Mouse (Mus musculus) c-Kit-positive CD71-positive TER-119-negative erythroid progenitor cells, embryonic 14.5 days (primary cell): Measurements from ENCODE around the gene Fbxo2.
"Not testable (repeated sequence)": the region's sequence is repeated elsewhere in the genome, so short reads cannot be mapped to it uniquely, and the experiment has no call there.

Source experiments
- DNase-seq: peaks from one replicate; pipeline ENCODE4 v3.0.0-alpha.2; 2013; ENCODE audit warnings: low read depth

The Fbxo2 gene

DNA sequence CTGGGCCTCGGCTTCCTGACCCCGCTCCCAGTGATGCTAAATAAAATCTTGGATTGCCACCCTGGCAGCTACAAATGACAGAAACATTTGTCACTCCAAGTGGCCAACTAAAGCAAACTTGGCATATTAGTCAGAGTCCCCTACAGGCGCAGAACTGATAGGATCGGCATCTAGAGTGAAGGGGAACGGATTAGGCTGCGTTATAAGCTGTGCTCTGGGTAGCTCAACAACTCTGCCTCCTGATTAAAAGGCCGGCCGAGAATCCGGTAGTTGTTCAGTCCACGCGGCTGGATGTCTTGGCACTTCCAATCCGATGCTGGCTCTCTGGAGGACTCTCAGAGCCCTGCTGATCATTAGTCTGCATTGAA, 14.1 kb downstream of the Fbxo2 start:
- no peak for DNase-seq

- DNase-seq, result not testable (repeated sequence)
These were observed 16.2 kb downstream of the Fbxo2 start for GRCm38 (mm10) chr4:148176603-148177002.

DNA sequence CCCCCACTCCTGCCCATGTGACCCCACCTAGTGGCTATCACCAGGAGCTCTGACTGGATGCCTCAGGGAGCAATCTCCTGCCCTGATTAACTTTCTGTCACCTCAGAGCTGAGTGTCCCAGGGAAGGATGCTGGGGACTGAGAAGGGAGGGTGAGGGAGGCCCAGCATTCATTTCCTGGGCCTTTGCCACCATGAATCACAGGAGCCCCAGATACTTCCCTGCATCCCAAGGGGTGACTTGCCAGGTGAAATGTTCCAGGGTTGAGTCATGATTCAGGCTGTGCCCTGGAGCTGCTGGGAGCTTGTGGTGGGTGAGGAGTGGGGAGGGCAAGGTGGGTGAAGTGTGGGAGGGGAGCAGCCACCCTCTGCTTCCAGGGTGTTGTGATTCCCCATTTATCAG, 17.3 kb downstream of the Fbxo2 start:
- DNase-seq, result no peak

- DNase-seq, result no peak
These were observed 21.1 kb downstream of the Fbxo2 start for GRCm38 (mm10) chr4:148181483-148181882.

GRCm38 (mm10) chr4:148182363-148182762, 21.9 kb downstream of the Fbxo2 start:
- DNase-seq, result no peak

GRCm38 (mm10) chr4:148184564-148184963, 24.1 kb downstream of the Fbxo2 start:
- no peak for DNase-seq

DNA sequence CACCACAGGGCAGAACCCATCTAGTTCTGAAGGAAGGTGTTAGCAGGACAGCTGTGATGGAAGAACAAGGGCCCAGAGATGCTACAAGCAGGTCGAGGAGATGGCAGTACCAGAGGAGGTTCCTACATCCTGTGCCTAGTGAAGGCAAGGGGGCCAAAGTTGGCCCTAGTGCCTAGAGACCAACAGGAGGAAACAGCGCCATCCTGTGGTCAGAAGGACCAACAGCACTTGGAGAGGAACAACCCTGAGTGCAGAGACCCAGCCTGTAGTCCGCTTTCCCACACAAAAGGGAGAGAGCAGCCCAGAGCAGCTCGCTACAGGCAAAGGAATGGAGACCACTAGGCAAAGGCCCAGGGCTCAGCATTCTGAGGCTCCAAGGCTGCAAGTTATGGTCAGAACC, 25.4 kb downstream of the Fbxo2 start:
- DNase-seq, result no peak

GRCm38 (mm10) chr4:148188767-148189166, 28.3 kb downstream of the Fbxo2 start:
- not testable (repeated sequence) for DNase-seq

GRCm38 (mm10) chr4:148192707-148193245, 32.4 kb downstream of the Fbxo2 start:
- DNase-seq, result no peak

- no peak for DNase-seq
These were observed 34.0 kb downstream of the Fbxo2 start for GRCm38 (mm10) chr4:148194400-148194799.

DNA sequence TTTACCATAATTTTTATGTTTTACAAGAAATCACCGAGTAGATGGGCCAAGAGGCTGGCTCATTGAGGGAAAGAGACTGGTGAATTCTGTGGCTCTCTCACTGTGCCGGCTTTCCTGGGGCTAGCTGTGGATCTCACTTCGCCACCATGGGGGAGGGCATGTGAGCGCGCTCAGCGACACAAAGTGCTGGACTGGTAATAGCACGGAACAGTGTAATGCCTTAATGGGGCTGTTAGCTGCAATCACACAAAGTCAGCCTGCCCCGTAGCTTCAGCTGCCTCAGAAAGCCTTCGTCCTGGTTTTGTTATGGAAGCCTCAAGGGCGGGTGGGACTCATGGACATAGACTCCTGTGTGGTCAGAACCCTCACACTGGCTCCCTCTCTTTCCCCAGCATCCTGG, 38.3 kb downstream of the Fbxo2 start:
- no peak for DNase-seq

DNA sequence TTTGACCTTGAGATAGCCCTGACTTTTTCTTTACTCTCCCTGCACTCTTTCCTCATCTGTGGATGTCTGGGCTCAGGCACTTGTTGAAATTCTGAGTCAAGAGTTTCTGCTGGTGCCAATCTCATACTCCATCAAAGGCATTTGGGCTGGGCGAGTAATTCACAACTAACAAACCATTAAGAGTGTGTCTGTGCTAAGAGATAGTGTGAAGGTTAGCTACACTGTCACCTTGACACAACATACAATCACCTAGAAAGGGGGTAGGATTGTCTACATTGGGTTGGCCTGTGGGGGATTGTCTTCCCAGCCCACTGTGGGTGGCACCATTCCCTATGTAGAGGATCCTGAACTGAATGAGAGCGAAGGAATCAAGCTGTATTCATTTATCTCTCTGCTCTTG, 43.1 kb downstream of the Fbxo2 start:
- DNase-seq, result peak; percentile 29

DNA sequence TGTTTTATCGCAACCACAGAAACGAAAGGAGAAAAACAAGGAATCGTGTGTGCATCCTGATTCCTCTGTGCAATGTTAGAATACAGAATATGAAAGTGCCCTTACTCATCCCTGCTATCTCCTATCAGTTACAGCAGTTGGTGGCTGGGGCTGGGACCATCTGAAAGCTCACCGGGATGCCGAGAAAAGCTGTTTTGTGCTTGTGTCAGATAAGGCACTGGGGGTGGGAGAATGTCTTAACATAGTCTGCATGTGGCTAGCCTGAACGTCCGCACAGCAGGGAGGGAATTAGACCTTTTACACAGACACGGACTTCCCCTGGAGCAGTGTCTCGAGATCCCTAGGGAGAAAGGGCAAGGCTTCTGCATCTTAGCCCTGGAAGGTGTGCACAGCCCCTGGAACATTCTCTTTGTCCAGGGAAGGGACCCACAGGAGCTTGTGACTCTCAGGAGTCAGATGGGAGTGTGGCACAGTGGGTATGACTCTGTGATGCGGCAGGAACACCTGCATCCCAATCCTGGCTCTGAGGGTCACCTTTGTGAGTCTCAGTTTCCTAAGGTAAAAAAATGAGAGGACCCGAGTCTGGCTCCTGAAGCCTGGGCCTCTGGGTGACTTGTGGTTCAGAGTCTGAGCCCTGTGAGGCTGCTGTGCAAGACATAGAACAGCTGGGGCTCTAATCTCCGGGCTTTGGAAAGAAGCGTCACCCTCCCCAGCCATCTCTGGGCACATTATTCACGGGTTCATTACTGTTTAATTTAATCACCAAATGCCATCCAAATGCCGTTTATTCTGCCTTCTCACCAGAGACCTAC, 43.8 kb downstream of the Fbxo2 start:
- peak; percentile 84 for DNase-seq

DNA sequence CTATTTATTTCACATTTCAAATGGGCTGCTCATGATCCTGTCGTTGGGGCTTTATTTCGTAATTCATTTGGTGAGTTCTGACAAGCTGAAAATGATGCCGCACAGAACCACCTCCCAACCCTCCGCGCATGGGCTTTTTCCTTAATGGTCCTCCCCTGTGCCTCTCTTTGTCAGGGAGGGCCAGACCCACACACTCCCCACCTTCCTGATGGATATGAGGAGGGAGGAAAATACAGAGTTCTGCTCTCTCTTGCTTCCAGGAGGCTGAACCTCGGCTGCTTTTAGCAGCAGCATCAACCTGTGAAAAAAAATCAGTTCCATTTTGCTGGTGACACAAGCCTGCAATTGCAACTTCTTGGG, 44.4 kb downstream of the Fbxo2 start:
- no peak for DNase-seq

- no peak for DNase-seq
These were observed 54.2 kb downstream of the Fbxo2 start for GRCm38 (mm10) chr4:148214460-148215136.

DNA sequence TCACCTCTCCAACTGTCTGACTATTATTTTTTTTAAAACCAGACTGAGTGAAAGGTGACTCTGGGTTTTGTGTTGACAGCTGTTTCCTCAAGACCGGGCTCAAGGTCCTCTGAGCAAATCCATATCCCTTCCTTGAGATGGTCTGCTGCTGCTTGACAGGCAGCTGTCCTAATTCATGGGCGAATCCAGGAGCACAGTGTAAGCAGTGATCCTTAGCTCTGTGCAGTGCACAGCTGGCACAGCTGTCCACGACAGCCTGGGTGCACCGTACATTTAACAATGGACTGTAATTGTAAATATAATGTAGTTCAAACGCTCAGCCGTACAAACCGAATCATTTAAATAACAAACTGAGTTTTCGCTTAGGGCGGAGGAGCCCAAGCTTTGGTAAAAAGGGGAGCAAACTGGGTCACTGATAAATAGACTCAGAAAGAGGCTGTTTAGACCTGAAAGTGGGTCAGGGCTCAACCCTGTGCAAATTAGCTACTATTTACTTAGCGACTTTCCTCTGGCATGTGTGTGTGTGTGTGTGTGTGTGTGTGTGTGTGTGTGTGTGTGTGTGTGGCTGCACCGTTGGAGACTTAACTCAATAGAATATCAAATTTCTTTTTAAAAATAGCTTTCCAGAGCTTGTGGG, 55.0 kb downstream of the Fbxo2 start:
- DNase-seq, result no peak
